Mouse (Mus musculus): ENCODE measurements around the gene Ddi2.

Gene Ddi2

GRCm38 (mm10) chr4:141655908-141656608 is 67.2 kb downstream of the Ddi2 start:
- no peak for TF ChIP-seq GATA4 (IDR thresholded peaks at IDR 0.05; ENCODE audit: insufficient replicate concordance, low read length)

GRCm38 (mm10) chr4:141654509-141654908 is 68.7 kb downstream of the Ddi2 start:
- TF ChIP-seq GATA4 (IDR thresholded peaks at IDR 0.05; ENCODE audit: insufficient replicate concordance, low read length) = no peak

- no peak for TF ChIP-seq GATA4 (IDR thresholded peaks at IDR 0.05; ENCODE audit: insufficient replicate concordance, low read length)
These were observed 69.4 kb downstream of the Ddi2 start for GRCm38 (mm10) chr4:141653813-141654212.

- TF ChIP-seq GATA4 (IDR thresholded peaks at IDR 0.05; ENCODE audit: insufficient replicate concordance, low read length) = no peak
These were observed 70.2 kb downstream of the Ddi2 start for GRCm38 (mm10) chr4:141653044-141653443.

DNA sequence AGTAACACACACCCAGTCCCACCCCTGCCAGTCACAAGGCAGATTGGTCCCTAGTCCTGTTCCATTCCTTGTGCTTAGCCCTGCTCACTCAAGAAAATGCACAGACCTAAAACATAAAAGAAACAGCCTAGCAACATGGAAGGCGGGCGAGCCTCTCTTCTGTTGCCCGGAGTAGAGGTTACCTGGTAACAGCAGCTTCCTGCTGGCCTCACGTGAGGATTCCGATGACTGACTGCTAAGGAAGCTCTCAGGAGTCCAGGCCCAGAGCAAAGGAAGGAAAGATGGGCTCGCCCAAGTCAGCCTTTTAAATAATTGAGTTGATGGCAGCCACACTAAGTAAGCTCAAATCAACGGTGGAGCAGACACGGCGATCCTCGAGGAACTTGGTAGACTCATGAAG is 71.3 kb downstream of the Ddi2 start:
- TF ChIP-seq GATA4 (IDR thresholded peaks at IDR 0.05; ENCODE audit: insufficient replicate concordance, low read length) = no peak

- TF ChIP-seq GATA4 (IDR thresholded peaks at IDR 0.05; ENCODE audit: insufficient replicate concordance, low read length) = no peak
These were observed 71.9 kb downstream of the Ddi2 start for GRCm38 (mm10) chr4:141651286-141651685.

DNA sequence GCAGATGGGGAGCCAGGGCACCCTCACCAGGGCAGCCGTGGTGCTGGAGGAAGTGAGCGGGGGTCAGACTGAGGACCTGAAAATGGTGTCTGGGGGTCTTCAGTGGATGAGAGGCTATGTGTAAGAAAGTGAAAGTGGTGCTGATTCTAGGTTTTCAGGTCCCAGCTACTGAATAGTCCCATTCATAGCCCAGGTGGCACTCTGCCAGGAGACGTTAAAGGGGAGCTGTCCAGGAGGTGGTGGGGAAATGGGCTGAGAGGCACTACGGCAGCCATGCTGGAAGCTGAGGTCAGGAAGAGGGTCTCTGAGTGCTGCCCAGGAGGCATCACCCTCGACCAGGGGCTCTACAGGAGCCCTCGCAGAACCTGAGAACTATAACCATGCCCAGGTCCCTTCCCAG is 74.0 kb downstream of the Ddi2 start:
- no peak for TF ChIP-seq GATA4 (IDR thresholded peaks at IDR 0.05; ENCODE audit: insufficient replicate concordance, low read length)

DNA sequence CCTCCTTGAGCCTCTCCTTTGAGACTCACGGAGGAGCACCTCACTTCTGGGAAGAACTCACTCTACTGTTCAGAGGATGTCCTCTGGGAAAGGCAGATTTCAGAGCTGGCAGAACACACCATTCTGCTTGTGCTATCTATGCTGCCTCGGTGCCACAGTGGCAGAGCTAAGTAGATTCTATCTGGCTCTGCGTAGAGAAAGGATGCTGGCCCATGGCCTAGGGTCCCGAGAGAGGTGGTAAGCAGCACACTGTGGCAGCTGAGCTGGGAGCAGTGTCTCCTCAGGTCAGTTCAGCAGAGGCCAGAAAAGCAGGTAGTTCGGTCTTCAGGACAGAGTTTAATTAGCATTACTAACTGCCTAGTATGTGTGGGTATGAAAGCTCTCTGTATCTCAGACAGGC is 75.0 kb downstream of the Ddi2 start:
- no peak for TF ChIP-seq GATA4 (IDR thresholded peaks at IDR 0.05; ENCODE audit: insufficient replicate concordance, low read length)

- no peak for TF ChIP-seq GATA4 (IDR thresholded peaks at IDR 0.05; ENCODE audit: insufficient replicate concordance, low read length)
These were observed 76.0 kb downstream of the Ddi2 start for GRCm38 (mm10) chr4:141647187-141647586.

DNA sequence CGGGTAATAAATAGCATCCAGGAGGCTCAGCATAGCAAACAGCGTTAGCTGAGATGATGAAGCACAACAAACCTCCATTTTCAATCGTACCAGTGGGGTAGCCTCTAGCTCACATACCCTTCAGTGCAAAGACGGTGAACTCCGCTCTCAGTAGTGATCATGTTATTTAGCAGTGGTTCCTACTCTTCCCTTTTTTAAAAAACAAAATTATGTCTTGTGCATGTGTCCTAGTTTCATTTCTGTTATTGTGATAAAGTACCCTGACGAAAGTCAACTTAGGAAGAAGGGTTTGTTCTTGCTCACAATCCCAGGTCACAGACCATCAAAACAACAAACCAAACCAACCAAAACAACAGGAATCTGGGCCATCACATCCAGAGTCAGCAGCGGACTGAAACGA is 77.2 kb downstream of the Ddi2 start:
- no peak for TF ChIP-seq GATA4 (IDR thresholded peaks at IDR 0.05; ENCODE audit: insufficient replicate concordance, low read length)

DNA sequence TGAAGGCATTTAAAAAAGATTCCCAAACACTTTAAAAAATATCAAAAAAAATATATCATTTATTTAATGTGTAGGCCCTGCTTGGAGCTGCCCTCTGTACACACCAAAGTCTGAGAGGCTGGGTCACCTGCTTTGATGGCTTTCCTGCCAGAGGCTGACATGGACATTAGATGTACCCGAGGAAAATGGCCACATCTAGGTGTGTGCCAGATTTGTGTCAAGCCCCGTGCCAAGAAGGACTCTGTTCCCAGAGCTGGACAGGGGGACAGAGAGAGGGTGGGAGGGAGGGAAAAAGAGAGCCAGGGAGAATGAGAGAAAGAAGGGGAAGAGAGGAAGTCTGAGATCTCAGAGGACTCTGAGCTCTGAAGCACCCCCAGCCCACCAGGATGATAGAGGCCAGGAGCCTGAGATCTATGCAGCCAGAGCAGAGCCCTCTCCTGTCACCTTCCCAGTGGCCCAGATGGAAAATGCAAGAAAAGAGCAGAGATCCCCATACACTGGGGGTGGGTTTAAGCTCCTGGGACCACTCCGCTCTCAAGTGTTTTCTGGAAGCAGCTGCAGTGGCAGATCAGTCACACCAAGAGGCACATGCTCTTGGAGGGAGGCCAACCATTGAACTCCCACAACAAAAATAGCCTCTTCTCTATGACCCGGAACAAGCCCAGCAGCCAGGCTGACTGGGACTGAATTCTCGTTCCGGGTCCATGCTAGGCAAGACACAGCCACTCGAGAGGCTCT is 79.9 kb downstream of the Ddi2 start:
- TF ChIP-seq GATA4 (IDR thresholded peaks at IDR 0.05; ENCODE audit: insufficient replicate concordance, low read length) = no peak

GRCm38 (mm10) chr4:141641961-141642811 is 81.0 kb downstream of the Ddi2 start:
- TF ChIP-seq GATA4 (IDR thresholded peaks at IDR 0.05; ENCODE audit: insufficient replicate concordance, low read length) = no peak

DNA sequence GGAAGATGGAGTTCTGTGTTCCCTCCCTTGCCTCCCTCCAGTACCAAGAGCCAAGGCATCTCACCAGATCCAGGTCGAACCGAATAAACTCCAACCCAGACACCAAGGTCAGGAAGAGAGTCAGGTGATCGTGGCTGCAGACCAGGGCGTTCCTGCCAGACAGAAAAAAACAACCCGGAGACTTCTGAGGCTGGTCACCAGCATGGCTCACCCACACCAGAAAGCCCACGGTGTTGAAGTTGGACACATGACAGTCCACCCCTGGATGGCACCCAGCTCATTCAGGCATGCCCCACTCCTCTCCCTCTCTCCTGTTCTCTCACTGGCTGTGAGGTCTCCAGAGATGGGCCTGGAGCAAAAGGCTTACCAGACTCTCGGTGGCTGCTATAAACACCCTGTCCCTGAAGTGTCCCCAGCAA is 81.9 kb downstream of the Ddi2 start:
- no peak for TF ChIP-seq GATA4 (IDR thresholded peaks at IDR 0.05; ENCODE audit: insufficient replicate concordance, low read length)

DNA sequence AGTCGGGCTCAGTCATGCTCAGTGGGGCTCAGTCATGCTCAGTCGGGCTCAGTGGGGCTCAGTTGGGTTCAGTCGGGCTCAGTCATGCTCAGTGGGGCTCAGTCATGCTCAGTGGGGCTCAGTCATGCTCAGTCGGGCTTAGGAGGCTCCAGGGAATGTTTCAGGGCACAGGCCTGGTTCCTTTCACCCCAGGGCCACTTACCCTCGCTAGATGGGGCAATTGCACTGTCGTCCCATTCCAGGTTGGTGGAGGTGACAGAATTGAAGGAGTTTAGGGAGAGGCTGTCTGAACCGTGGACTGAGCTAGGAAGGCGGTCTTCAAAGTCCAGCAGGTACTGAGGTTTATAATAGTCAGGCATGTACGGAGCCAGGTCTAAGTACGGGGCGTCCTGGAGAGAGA is 83.7 kb downstream of the Ddi2 start:
- TF ChIP-seq GATA4 (IDR thresholded peaks at IDR 0.05; ENCODE audit: insufficient replicate concordance, low read length) = no peak

DNA sequence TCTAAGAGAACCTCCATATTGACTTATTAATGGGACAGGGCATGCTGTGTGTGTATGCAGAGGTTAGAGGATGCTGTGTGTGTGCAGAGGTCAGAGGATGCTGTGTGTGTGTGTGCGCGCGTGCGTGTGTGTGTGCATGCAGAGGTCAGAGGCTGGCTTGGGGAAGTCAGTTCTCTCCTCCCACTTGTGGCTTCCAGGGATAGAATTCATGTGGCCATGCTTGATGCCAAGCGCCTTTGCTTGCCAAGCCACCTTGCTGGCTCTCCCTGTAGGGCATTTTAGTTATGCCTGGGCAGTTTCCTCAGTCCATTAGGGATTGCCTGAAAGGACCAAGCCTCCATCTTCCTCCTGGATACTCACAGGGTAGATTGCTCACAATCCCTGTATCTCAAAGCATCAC is 86.5 kb downstream of the Ddi2 start:
- TF ChIP-seq GATA4 (IDR thresholded peaks at IDR 0.05; ENCODE audit: insufficient replicate concordance, low read length) = no peak

DNA sequence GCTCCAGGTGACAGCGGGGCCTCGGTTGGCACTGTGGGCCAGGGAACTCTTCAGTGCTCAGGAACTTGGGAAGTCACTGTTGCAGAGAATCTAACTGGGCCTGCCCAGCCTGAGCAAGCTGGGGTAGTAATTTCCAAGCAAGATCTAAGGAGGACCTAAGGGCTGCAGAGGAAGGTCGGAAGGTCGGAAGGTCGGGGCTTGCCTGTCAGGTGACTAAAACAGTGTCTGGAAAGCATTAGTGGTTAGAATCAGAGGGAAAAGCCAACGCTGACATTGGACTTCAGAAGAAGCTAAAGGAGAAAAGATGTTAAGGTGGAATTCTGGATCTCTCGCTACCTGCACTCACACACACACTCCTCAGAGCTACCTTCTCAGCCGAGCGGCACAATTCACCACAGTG is 87.2 kb downstream of the Ddi2 start:
- no peak for TF ChIP-seq GATA4 (IDR thresholded peaks at IDR 0.05; ENCODE audit: insufficient replicate concordance, low read length)
